9 mouse cellular contexts compared by ENCODE assay signal in the genomic region with DNA sequence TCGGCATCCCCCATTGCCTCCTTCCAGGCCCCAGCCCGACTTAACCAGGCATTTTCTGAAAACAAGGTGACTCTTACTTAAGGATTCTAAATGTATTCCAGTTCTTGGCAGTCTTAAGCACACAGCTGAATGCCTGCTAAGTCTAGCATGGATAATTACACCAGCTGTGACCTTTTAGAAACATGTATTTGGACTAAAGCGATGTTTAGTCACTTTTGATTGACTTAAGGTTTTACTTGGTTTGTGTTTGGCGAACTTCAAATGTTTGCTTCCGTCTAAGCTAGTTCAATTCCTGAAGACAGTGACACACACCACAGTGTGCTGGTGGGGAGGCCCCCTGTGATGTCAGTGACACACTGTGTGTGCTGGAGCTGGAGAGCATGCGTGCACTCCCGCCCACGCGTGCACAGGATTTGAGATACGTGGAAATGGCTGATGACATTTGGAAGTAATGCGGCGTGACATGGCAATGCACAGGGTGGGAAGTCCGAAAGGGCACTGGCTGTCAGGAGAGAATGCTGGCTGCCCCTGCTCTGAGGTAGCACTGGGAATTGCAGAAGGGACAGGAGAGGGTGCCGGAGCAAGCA.
DNase-seq lines count a peak whose midpoint lies in the region; ATAC-seq lines count a peak whose summit lies in the region.
"Had no signal": no experiment of that assay in that cellular context is flagged by ENCODE, and none has a peak within 500 bp of the region (broad histone marks: within the 10 kb centered on the region; RNA-seq: fewer than 3 reads in every experiment).

No protein-coding gene starts in this region.

- H3K27ac ChIP-seq in forebrain, embryonic 13.5 days: no peak overlapping the region
- no peak overlapping the region for H3K27ac ChIP-seq in forebrain, embryonic 10.5 days
- H3K27ac ChIP-seq: limb, embryonic 13.5 days had no signal

- ATAC-seq in forebrain, embryonic 13.5 days: peak; percentile 63; the same call in 1 of the 2 replicates

- no peaks in the 10 kb centered on the region for H3K27me3 ChIP-seq in forebrain, embryonic 13.5 days
- H3K27me3 ChIP-seq in forebrain, embryonic 10.5 days (ENCODE audit: poor library complexity, severe bottlenecking): peaks cover 13% of the 10 kb centered on the region; the same call in 1 of the 2 replicates

- H3K9ac ChIP-seq in forebrain, embryonic 13.5 days: no peak overlapping the region
- H3K9ac ChIP-seq: limb, embryonic 13.5 days had no signal

- WGBS in forebrain, embryonic 13.5 days: 62% methylated on average over 14 of the region's 14 CpGs
- WGBS in forebrain, embryonic 10.5 days: 82% methylated on average over 14 of the region's 14 CpGs

- DNase-seq in forebrain, embryonic 10.5 days (ENCODE audit: extremely low spot score, low spot score): no peak
- DNase-seq in kidney, adult 9 months: peak; percentile 8
- no peak for DNase-seq in kidney, postnatal 14 days
- peak; percentile 14 for DNase-seq in ovary, postnatal 36 days (ENCODE audit: low spot score)
- DNase-seq in ovary, postnatal 14 days (ENCODE audit: low spot score): no peak
- DNase-seq in telencephalon, adult 2 months (ENCODE audit: low read depth, low spot score): peak; percentile 18
- DNase-seq in MN1 (ENCODE audit: low spot score): no peak

- peaks cover 16% of the 10 kb centered on the region for H3K4me1 ChIP-seq in forebrain, embryonic 13.5 days
- H3K4me1 ChIP-seq in forebrain, embryonic 10.5 days: peaks cover 13% of the 10 kb centered on the region; the same call in 1 of the 2 replicates

- H3K4me2 ChIP-seq in forebrain, embryonic 13.5 days: no peak overlapping the region
- H3K4me2 ChIP-seq: limb, embryonic 13.5 days had no signal

- no peak overlapping the region for H3K4me3 ChIP-seq in forebrain, embryonic 13.5 days
- H3K4me3 ChIP-seq in forebrain, embryonic 10.5 days: no peak overlapping the region
- H3K4me3 ChIP-seq: limb, embryonic 13.5 days had no signal

- H3K36me3 ChIP-seq in forebrain, embryonic 13.5 days (ENCODE audit: poor library complexity, severe bottlenecking): no peaks in the 10 kb centered on the region
- no peaks in the 10 kb centered on the region for H3K36me3 ChIP-seq in forebrain, embryonic 10.5 days (replicated peaks)
- H3K36me3 ChIP-seq: limb, embryonic 13.5 days had no signal

- no peaks in the 10 kb centered on the region for H3K9me3 ChIP-seq in forebrain, embryonic 13.5 days (replicated peaks)
- H3K9me3 ChIP-seq in forebrain, embryonic 10.5 days: no peaks in the 10 kb centered on the region
- H3K9me3 ChIP-seq: limb, embryonic 13.5 days had no signal

Comparison
In these comparisons a context has a peak if more than half of its experiments do, and no peak if none do; other contexts are left out.
1. DNase-seq: peak in kidney, adult 9 months (single experiment), ovary, postnatal 36 days (single experiment) and telencephalon, adult 2 months (single experiment); none in forebrain, embryonic 10.5 days (single experiment), kidney, postnatal 14 days (single experiment), ovary, postnatal 14 days (single experiment) and MN1 (single experiment).